Mouse (Mus musculus) bone marrow, adult 2 months (tissue): Measurements from ENCODE around the gene Zswim3.

Source experiments
- CTCF ChIP-seq: fragments of 200-500 bp; IDR thresholded peaks from 2 replicates; pipeline ENCODE4 v1.5.1; 2011; ENCODE audit warnings: low read length, control low read depth; ENCODE audit not compliant: control insufficient read depth, insufficient read depth
- POLR2A ChIP-seq: fragments of 200-500 bp; IDR thresholded peaks from 2 replicates; pipeline ENCODE4 v1.6.1; 2011; ENCODE audit warnings: low read depth, mild to moderate bottlenecking, control low read depth, low read length, borderline replicate concordance; ENCODE audit not compliant: control insufficient read depth

DNA sequence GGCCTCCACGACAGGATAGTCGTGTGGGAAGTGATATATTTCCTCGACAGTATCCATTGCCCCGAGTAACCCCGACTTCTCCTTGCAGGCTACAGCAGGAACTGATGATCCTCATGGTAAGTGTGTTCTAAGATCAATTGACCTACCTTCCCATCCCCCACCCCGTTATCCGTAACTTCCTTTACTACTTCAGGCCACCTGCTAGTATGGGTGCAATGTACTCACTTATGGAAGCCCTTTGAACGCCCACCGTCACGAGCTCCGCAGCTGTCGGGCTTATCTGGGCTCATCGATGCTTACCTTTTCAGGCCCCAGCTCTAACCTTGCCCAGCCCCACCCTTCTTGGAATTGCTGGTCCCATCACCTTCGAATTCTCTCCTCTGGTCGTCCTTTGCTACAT lies 34.6 kb upstream of the Zswim3 start:
- TF ChIP-seq POLR2A = no peak
- no peak for TF ChIP-seq CTCF
